8 mouse cellular contexts compared by ENCODE assay signal in the genomic region with DNA sequence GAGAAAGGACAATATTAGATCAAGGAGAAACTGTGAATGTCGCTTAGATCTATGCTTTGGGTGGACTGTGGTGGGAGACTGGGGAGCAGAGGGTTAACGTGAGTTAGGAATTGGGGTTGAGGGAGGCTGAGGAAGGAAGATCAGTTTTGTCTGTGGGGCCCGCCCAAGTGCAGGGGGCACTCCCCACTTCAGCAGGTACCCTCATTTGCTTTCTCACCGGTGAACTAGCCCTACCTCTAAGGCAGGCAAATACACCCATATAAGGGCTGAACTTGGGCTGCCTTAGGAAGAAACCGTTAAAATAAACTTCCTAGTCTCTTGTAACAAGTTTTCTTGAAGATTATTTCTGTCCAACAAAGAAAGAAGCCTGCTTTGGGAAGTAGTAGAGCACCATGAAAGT. TPM values are rescaled to one million over a fixed set of nuclear protein-coding genes. Genes with fewer than 3 reads are reported as not detected.
DNase-seq lines count a peak whose midpoint lies in the region; ATAC-seq and TF ChIP-seq lines count a peak whose summit lies in the region.

No protein-coding gene starts in this region.

- no peak for TF ChIP-seq POLR2A in MEL (IDR thresholded peaks at IDR 0.05; ENCODE audit: control insufficient read depth in 1 of 2, insufficient read depth in 1 of 2, low read depth in 1 of 2, low read length in 2 of 2, poor library complexity in 1 of 2)

- H3K9ac ChIP-seq in kidney, embryonic 15.5 days, result no peak overlapping the region
- peak overlapping the region; percentile 70 for H3K9ac ChIP-seq in MEL (ENCODE audit: control insufficient read depth, low read depth, low read length, poor library complexity, severe bottlenecking)
- no peak overlapping the region for H3K9ac ChIP-seq in hindbrain, embryonic 13.5 days
- H3K9ac ChIP-seq in midbrain, embryonic 11.5 days (ENCODE audit: low read length), result no peak overlapping the region

- TF ChIP-seq CTCF in MEL (IDR thresholded peaks at IDR 0.05 in 2 of 3, conservative IDR thresholded peaks at IDR 0.05 in 1 of 3; ENCODE audit: control insufficient read depth in 1 of 3, insufficient read depth in 1 of 3, low read depth in 2 of 3, low read length in 3 of 3, poor library complexity in 1 of 3, severe bottlenecking in 1 of 3), result no peak

- H3K36me3 ChIP-seq in kidney, embryonic 15.5 days, result no peaks in the 10 kb centered on the region
- peaks cover 2 to 49% of the 10 kb centered on the region in 2 experiments; a peak in 3 of 4 replicates for H3K36me3 ChIP-seq in MEL (ENCODE audit: control insufficient read depth in 1 of 2, insufficient read depth in 2 of 2, low read length in 2 of 2)
- H3K36me3 ChIP-seq in hindbrain, embryonic 13.5 days, result no peaks in the 10 kb centered on the region
- no peaks in the 10 kb centered on the region for H3K36me3 ChIP-seq in midbrain, embryonic 11.5 days (ENCODE audit: control insufficient read depth, insufficient read depth, low read length)

- H3K4me2 ChIP-seq in kidney, embryonic 15.5 days, result peak overlapping the region; percentile 99
- peak overlapping the region; percentile 100 for H3K4me2 ChIP-seq in hindbrain, embryonic 13.5 days
- peak overlapping the region; percentile 94; the same call in 1 of the 2 replicates for H3K4me2 ChIP-seq in midbrain, embryonic 11.5 days

- no peak for DNase-seq in kidney, postnatal 4 days
- peak; percentile 67 for DNase-seq in MEL (ENCODE audit: low read depth, low spot score)
- DNase-seq in midbrain, embryonic 11.5 days (ENCODE audit: low spot score, missing footprints), result peak; percentile 82
- DNase-seq in retina, embryonic 14.5 days (ENCODE audit: low spot score), result no peak
- DNase-seq in right cerebral cortex, postnatal 36 days (ENCODE audit: low spot score in 2 of 2), result no peak
- no peak for DNase-seq in right cerebral cortex, postnatal 14 days

- peaks cover 7% of the 10 kb centered on the region; the same call in 1 of the 2 replicates for H3K27me3 ChIP-seq in kidney, embryonic 15.5 days
- H3K27me3 ChIP-seq in MEL (ENCODE audit: control insufficient read depth in 1 of 2, insufficient read depth in 2 of 2, low read length in 2 of 2), result no peaks in the 10 kb centered on the region
- peaks cover 46% of the 10 kb centered on the region for H3K27me3 ChIP-seq in hindbrain, embryonic 13.5 days
- peaks cover 25% of the 10 kb centered on the region for H3K27me3 ChIP-seq in midbrain, embryonic 11.5 days (ENCODE audit: control insufficient read depth, insufficient read depth, low read length)

- no peak overlapping the region for H3K27ac ChIP-seq in kidney, embryonic 15.5 days
- H3K27ac ChIP-seq in MEL (ENCODE audit: control insufficient read depth, low read depth, low read length), result peak overlapping the region; percentile 62
- H3K27ac ChIP-seq in hindbrain, embryonic 13.5 days, result no peak overlapping the region
- H3K27ac ChIP-seq in midbrain, embryonic 11.5 days (ENCODE audit: low read depth, low read length), result no peak overlapping the region

- no peaks in the 10 kb centered on the region for H3K9me3 ChIP-seq in kidney, embryonic 15.5 days (replicated peaks)
- no peaks in the 10 kb centered on the region for H3K9me3 ChIP-seq in MEL (replicated peaks; ENCODE audit: insufficient read depth, low read length)
- H3K9me3 ChIP-seq in hindbrain, embryonic 13.5 days, result no peaks in the 10 kb centered on the region
- H3K9me3 ChIP-seq in midbrain, embryonic 11.5 days (ENCODE audit: control insufficient read depth, low read length), result peaks cover 3% of the 10 kb centered on the region; the same call in 1 of the 2 replicates

- H3K79me2 ChIP-seq in MEL (ENCODE audit: control insufficient read depth, insufficient read depth, low read length, poor library complexity), result peaks cover 44% of the 10 kb centered on the region

- no peak for ATAC-seq in kidney, embryonic 15.5 days (replicated peaks; ENCODE audit: low FRiP score)
- ATAC-seq in hindbrain, embryonic 13.5 days (ENCODE audit: low FRiP score), result no peak
- no peak for ATAC-seq in midbrain, embryonic 11.5 days (ENCODE audit: low FRiP score)

- TF ChIP-seq EP300 in MEL (IDR thresholded peaks at IDR 0.05; ENCODE audit: low read depth in 1 of 2, low read length in 2 of 2), result no peak; a peak in 1 of 4 replicates

- 27% methylated on average over 5 of the region's 5 CpGs for WGBS in kidney, embryonic 15.5 days
- 27% methylated on average over 5 of the region's 5 CpGs for WGBS in hindbrain, embryonic 13.5 days
- 31% methylated on average over 5 of the region's 5 CpGs for WGBS in midbrain, embryonic 11.5 days

- TF ChIP-seq RAD21 in MEL (IDR thresholded peaks at IDR 0.05; ENCODE audit: low read depth, low read length), result no peak

- peaks cover 20% of the 10 kb centered on the region for H3K4me1 ChIP-seq in kidney, embryonic 15.5 days
- peaks cover 32 to 43% of the 10 kb centered on the region in 2 experiments for H3K4me1 ChIP-seq in MEL (ENCODE audit: control insufficient read depth in 1 of 2, insufficient read depth in 2 of 2, low read length in 2 of 2)
- H3K4me1 ChIP-seq in hindbrain, embryonic 13.5 days (replicated peaks), result peaks cover 13% of the 10 kb centered on the region
- peaks cover 3% of the 10 kb centered on the region; the same call in 1 of the 2 replicates for H3K4me1 ChIP-seq in midbrain, embryonic 11.5 days (ENCODE audit: control insufficient read depth, insufficient read depth, low read length)

- H3K4me3 ChIP-seq in kidney, embryonic 15.5 days (replicated peaks), result peak overlapping the region; percentile 68
- peak overlapping the region; percentile 48 to 53 for H3K4me3 ChIP-seq in MEL (ENCODE audit: control insufficient read depth in 1 of 2, insufficient read depth in 1 of 2, low read depth in 2 of 2, low read length in 2 of 2)
- no peak overlapping the region for H3K4me3 ChIP-seq in hindbrain, embryonic 13.5 days
- H3K4me3 ChIP-seq in midbrain, embryonic 11.5 days (ENCODE audit: low read depth, low read length), result no peak overlapping the region

TF ChIP-seq in MEL, 35 proteins besides CTCF, POLR2A, EP300 and RAD21:
- TF ChIP-seq ZKSCAN1 (IDR thresholded peaks at IDR 0.05; ENCODE audit: low read depth, low read length), result no peak
- TF ChIP-seq MAX (IDR thresholded peaks at IDR 0.05; ENCODE audit: low read length), result no peak
- TF ChIP-seq TBP (IDR thresholded peaks at IDR 0.05; ENCODE audit: low read depth, low read length), result peak; percentile 20; the same call in 1 of the 2 replicates
- TF ChIP-seq MAZ (IDR thresholded peaks at IDR 0.05; ENCODE audit: low read depth, low read length), result peak; percentile 10; the same call in 1 of the 2 replicates
- TF ChIP-seq ETS1 (IDR thresholded peaks at IDR 0.05; ENCODE audit: low read depth, low read length), result no peak
- TF ChIP-seq MEF2A (IDR thresholded peaks at IDR 0.05; ENCODE audit: extremely low read depth, insufficient replicate concordance, low read depth, low read length, poor library complexity, severe bottlenecking), result no peak
- TF ChIP-seq JUND (IDR thresholded peaks at IDR 0.05; ENCODE audit: low read depth, low read length), result no peak
- peak; percentile 32; the same call in 1 of the 2 replicates for TF ChIP-seq MYB (IDR thresholded peaks at IDR 0.05; ENCODE audit: low read depth, low read length)
- no peak for TF ChIP-seq NRF1 (IDR thresholded peaks at IDR 0.05; ENCODE audit: insufficient read depth, low read depth, low read length, poor library complexity, severe bottlenecking)
- no peak for TF ChIP-seq HCFC1 (IDR thresholded peaks at IDR 0.05; ENCODE audit: low read depth, low read length)
- TF ChIP-seq KAT2A (conservative IDR thresholded peaks at IDR 0.05; ENCODE audit: low read depth, low read length), result no peak
- TF ChIP-seq ZNF384 (IDR thresholded peaks at IDR 0.05; ENCODE audit: low read depth, low read length), result no peak
- no peak for TF ChIP-seq NELFE (IDR thresholded peaks at IDR 0.05; ENCODE audit: low read depth, low read length)

RNA-seq across cellular contexts. Expression of a gene that starts 0.6 kb away (rescaled TPM):
- 10.1 and 10.2 TPM in 2 replicates for polyA plus RNA-seq in kidney, embryonic 15.5 days (2015; fragmentation: Nextera tagmentation; extraction: Ambion mirVana)
- total RNA-seq in MEL (2012; rRNA removed), result 44.4 and 49.0 TPM in 2 replicates
- polyA plus RNA-seq in MEL (2012; ENCODE audit: insufficient read depth in 1 of 2, insufficient read length in 2 of 2, low read depth in 1 of 2, low replicate concordance in 2 of 2, missing spikeins in 1 of 2), result 100 to 1,000 TPM in 1 of 2 experiments, 10 to 100 TPM in 1; 67.6 to 180 TPM
- polyA plus RNA-seq in hindbrain, embryonic 13.5 days (2015; fragmentation: Nextera tagmentation; extraction: Ambion mirVana), result 1.3 and 1.5 TPM in 2 replicates
- 1.0 and 1.5 TPM in 2 replicates for polyA plus RNA-seq in midbrain, embryonic 11.5 days (2014; fragmentation: Nextera tagmentation; extraction: Ambion mirVana)

Comparison
In these comparisons a context has a peak if more than half of its experiments do, and no peak if none do; other contexts are left out.
1. H3K4me3 ChIP-seq: peak in kidney, embryonic 15.5 days (single experiment) and MEL (2 of 2); none in hindbrain, embryonic 13.5 days (single experiment) and midbrain, embryonic 11.5 days (single experiment).
2. DNase-seq: peak in MEL (single experiment) and midbrain, embryonic 11.5 days (single experiment); none in kidney, postnatal 4 days (0 of 2), retina, embryonic 14.5 days (single experiment), right cerebral cortex, postnatal 36 days (0 of 2) and right cerebral cortex, postnatal 14 days (single experiment).
3. Peak in every context shown above with its lines, with median percentiles within 50 percentile points of each other: H3K4me2 ChIP-seq.